Mouse (Mus musculus) olfactory bulb, adult 2 months (tissue): ENCODE results near the gene Casc3. TPM values are rescaled to one million over a fixed set of nuclear protein-coding genes. Genes with fewer than 3 reads are reported as not detected.

ENCODE experiments used
- H3K27ac ChIP-seq: fragments of 200-500 bp; 2 replicates; pipeline ENCODE4 v1.5.1; 2012; ENCODE audit warnings: low read depth, low read length; ENCODE audit not compliant: insufficient read depth
- H3K4me1 ChIP-seq: fragments of 200-500 bp; 2 replicates; pipeline ENCODE4 v1.6.1; 2012; ENCODE audit warnings: low read length; ENCODE audit not compliant: control insufficient read depth, insufficient read depth
- H3K4me3 ChIP-seq: fragments of 200-500 bp; 2 replicates; pipeline ENCODE4 v1.5.1; 2012; ENCODE audit warnings: mild to moderate bottlenecking, low read depth, low read length, moderate library complexity; ENCODE audit not compliant: insufficient read depth
- CTCF ChIP-seq: fragments of 200-500 bp; IDR thresholded peaks from 2 replicates; pipeline ENCODE4 v1.5.1; 2012; ENCODE audit warnings: low read depth, mild to moderate bottlenecking, low read length, moderate library complexity; ENCODE audit not compliant: insufficient read depth
- POLR2A ChIP-seq: fragments of 200-500 bp; IDR thresholded peaks from 2 replicates; pipeline ENCODE4 v1.6.1; 2012; ENCODE audit warnings: mild to moderate bottlenecking, low read depth, low read length, moderate library complexity; ENCODE audit not compliant: insufficient read depth
- WGBS: fragments of 180-500 bp; shearing (Covaris S2); methylation state at CpG from one replicate; pipeline ENCODE4 v1.1.7; 2018; 5-methylcytosine and 5-hydroxymethylcytosine counted together
- polyA plus RNA-seq: library from polyadenylated mRNA; stranded (reverse); fragments of >200 nt; gene quantifications from 2 replicates; pipeline ENCODE4 v1.2.4, GENCODE M21; 2012; ENCODE audit warnings: low replicate concordance; ENCODE audit not compliant: missing spikeins, insufficient read depth, insufficient read length

Gene Casc3
- not detected in 2 replicates for polyA plus RNA-seq

GRCm38 (mm10) chr11:98804605-98805004 lies at the start of gene Casc3:
Casc3 (plus strand) TSS chr11:98804905.
- no peaks in the 10 kb centered on the region for H3K4me1 ChIP-seq
- 75% methylated on average over 5 of the region's 5 CpGs for WGBS
- no peak within 1 kb of the TSS for H3K4me3 ChIP-seq
- TF ChIP-seq CTCF (no peak), POLR2A (no peak)
- no peak within 1 kb of the TSS for H3K27ac ChIP-seq

GRCm38 (mm10) chr11:98755726-98756380 lies 48.9 kb upstream of the Casc3 start:
- Histone ChIP-seq H3K4me1 (peaks cover 33% of the 10 kb centered on the region), H3K4me3 (no peak overlapping the region), H3K27ac (no peak overlapping the region)
- TF ChIP-seq CTCF (no peak), POLR2A (no peak)
- 92% methylated on average over 6 of the region's 6 CpGs for WGBS

GRCm38 (mm10) chr11:98756711-98757110 lies 48.0 kb upstream of the Casc3 start:
- 81% methylated on average over 12 of the region's 12 CpGs for WGBS
- Histone ChIP-seq H3K4me1 (peaks cover 26% of the 10 kb centered on the region), H3K27ac (no peak overlapping the region), H3K4me3 (no peak overlapping the region)
- no peak for TF ChIP-seq CTCF
- no peak for TF ChIP-seq POLR2A

- TF ChIP-seq CTCF (no peak), POLR2A (no peak)
- Histone ChIP-seq H3K4me3 (no peak overlapping the region), H3K4me1 (peaks cover 33% of the 10 kb centered on the region), H3K27ac (no peak overlapping the region)
- WGBS: 84% methylated on average over 4 of the region's 4 CpGs
Measured at GRCm38 (mm10) chr11:98761939-98762338, 42.8 kb upstream of the Casc3 start.

GRCm38 (mm10) chr11:98762756-98763501 lies 41.8 kb upstream of the Casc3 start:
- H3K4me1 ChIP-seq: peaks cover 39% of the 10 kb centered on the region
- no peak overlapping the region for H3K4me3 ChIP-seq
- H3K27ac ChIP-seq: no peak overlapping the region
- TF ChIP-seq POLR2A (no peak), CTCF (peak; percentile 63; the same call in 1 of the 2 replicates)
- WGBS: 52% methylated on average over 17 of the region's 17 CpGs

- Histone ChIP-seq H3K27ac (no peak overlapping the region), H3K4me1 (peaks cover 44% of the 10 kb centered on the region), H3K4me3 (no peak overlapping the region)
- 82% methylated on average over 8 of the region's 8 CpGs for WGBS
- no peak for TF ChIP-seq CTCF
- no peak for TF ChIP-seq POLR2A
Measured at GRCm38 (mm10) chr11:98763502-98763861, 41.2 kb upstream of the Casc3 start.

- Histone ChIP-seq H3K27ac (no peak overlapping the region), H3K4me3 (no peak overlapping the region), H3K4me1 (peaks cover 50% of the 10 kb centered on the region)
- WGBS: 85% methylated on average over 18 of the region's 18 CpGs
- no peak for TF ChIP-seq CTCF
- no peak for TF ChIP-seq POLR2A
Measured at GRCm38 (mm10) chr11:98764091-98764490, 40.6 kb upstream of the Casc3 start.

GRCm38 (mm10) chr11:98764746-98765145 lies 40.0 kb upstream of the Casc3 start:
- Histone ChIP-seq H3K4me3 (no peak overlapping the region), H3K4me1 (peaks cover 56% of the 10 kb centered on the region), H3K27ac (no peak overlapping the region)
- TF ChIP-seq POLR2A (no peak), CTCF (no peak)
